Mouse (Mus musculus): Measurements from ENCODE around the gene Cdc14a.

Cdc14a gene

GRCm38 (mm10) chr3:116397341-116397740, 26.5 kb downstream of the Cdc14a start:
- TF ChIP-seq GATA4 (IDR thresholded peaks at IDR 0.05; ENCODE audit: insufficient replicate concordance, low read length) = no peak

DNA sequence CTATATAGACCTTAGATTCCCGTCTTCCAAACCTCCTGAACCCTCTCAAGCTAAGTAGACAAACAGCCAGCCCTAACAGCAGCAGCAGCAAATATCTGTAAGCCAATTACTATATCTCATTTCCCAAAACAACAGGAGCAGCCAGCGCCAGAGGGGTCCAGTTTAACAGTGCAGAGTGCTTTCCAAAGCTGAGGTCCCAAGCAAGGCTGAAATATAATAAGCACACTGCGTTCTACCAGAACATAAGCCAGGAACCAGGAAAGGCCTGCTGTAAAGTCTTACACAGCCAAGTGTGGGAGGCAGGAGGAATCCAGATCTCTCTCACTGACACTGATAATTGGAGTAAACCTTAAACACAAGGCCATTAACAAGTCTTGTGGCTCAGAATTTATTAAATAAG, 27.3 kb downstream of the Cdc14a start:
- no peak for TF ChIP-seq GATA4 (IDR thresholded peaks at IDR 0.05; ENCODE audit: insufficient replicate concordance, low read length)

- TF ChIP-seq GATA4 (IDR thresholded peaks at IDR 0.05; ENCODE audit: insufficient replicate concordance, low read length) = no peak
Measured at GRCm38 (mm10) chr3:116394885-116395390, 28.9 kb downstream of the Cdc14a start.

GRCm38 (mm10) chr3:116391399-116391798, 32.4 kb downstream of the Cdc14a start:
- no peak for TF ChIP-seq GATA4 (IDR thresholded peaks at IDR 0.05; ENCODE audit: insufficient replicate concordance, low read length)

GRCm38 (mm10) chr3:116389500-116390470, 34.0 kb downstream of the Cdc14a start:
- no peak for TF ChIP-seq GATA4 (IDR thresholded peaks at IDR 0.05; ENCODE audit: insufficient replicate concordance, low read length)

DNA sequence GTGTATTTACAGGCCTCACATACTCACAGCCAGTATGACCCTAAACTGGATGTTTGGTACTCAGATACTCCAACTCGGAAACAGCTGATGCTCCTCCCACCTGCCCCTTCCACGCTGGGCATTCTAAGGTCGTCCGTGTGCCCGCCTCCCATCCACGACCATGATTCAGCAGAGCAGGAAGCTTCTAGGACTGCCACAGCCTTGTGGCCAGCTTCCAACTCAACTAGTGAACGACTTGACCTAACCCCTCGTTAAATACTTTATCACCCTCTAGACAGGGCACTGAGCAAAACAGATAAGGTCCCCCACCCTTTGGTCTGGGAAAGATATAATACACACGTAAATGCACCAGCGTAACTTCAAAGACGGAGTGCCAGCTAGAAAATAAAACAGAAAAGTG, 35.0 kb downstream of the Cdc14a start:
- TF ChIP-seq GATA4 (IDR thresholded peaks at IDR 0.05; ENCODE audit: insufficient replicate concordance, low read length) = no peak

DNA sequence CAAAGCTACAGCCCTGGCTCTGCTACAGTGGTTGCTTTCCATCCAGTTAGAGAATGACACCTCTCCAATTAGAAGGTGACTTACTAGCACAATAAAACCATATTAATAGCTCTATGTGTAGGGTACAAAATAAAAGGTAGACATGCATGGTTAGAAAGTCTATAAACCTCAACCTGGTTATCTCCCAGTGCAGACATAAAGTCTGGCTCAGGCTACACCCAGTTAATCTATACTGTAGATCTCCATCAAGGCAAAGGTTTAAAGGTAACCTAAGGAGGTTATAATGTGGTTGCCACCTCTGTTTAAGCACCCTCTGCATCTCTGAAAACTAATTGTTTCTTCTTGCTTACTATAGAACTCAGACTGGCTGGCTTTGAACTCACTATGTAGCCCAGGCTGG, 36.9 kb downstream of the Cdc14a start:
- no peak for TF ChIP-seq GATA4 (IDR thresholded peaks at IDR 0.05; ENCODE audit: insufficient replicate concordance, low read length)

GRCm38 (mm10) chr3:116386342-116386741, 37.5 kb downstream of the Cdc14a start:
- 0 out of 2 replicates have a peak, but pooled peaks have one; percentile 14 for TF ChIP-seq GATA4 (IDR thresholded peaks at IDR 0.05; ENCODE audit: insufficient replicate concordance, low read length)

DNA sequence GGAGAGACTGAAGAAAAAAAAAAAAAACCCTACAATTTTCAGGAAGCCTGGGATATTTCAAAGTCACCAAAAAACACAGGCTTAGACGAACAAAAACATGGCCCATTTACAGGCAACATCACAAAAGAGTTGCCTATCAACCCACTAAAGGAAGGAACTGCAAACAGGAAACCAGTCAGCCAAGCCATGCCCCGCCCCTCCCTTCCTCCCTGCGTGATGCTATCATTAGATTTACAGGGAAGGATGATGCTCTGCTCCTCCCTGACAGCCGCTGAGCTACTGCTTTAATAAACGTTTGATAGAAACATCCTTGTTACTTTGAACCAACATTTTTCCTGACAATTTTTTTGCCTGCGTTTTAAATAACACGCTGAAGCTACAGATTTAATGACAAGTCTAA, 39.5 kb downstream of the Cdc14a start:
- peak; percentile 75; the same call in 1 of the 2 replicates for TF ChIP-seq GATA4 (IDR thresholded peaks at IDR 0.05; ENCODE audit: insufficient replicate concordance, low read length)

DNA sequence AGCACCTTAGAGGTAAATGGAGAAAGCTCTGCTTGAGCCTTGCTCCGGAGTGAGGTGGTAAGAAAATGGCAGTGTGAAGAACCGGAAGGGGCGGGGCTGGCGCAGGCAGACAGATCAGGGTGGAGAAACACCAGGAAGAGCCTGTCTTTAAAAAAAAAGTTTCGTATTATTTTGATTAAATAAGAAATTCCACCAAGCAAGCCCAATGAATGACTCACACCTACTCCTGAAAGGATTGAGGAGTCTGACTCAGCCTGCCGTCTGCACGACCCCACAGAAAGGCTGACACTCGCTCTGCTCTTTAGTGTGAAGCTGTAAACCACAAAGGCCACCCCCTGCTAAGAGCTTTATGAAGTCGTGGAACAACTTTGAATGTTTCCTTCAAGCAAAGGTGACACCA, 43.5 kb downstream of the Cdc14a start:
- TF ChIP-seq GATA4 (IDR thresholded peaks at IDR 0.05; ENCODE audit: insufficient replicate concordance, low read length) = no peak

DNA sequence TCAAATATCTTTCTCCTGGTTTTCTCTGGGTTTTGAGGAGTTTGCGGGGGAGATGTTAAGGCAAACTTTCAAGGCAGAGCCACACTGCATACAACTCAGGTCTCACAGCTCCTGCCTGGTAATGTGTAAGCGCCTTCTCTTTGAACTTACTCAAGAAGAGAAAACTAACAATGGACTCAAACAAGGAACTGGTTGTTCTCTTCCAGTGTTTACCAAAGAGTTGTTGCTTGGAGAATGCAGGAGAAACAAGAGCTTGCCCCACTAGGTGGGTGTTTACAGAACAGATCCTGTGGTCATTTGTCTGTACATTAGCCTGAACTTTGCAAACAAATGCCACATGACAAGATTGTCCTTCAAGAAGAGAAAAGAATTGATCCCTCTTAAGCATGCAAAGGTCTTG, 48.4 kb downstream of the Cdc14a start:
- TF ChIP-seq GATA4 (IDR thresholded peaks at IDR 0.05; ENCODE audit: insufficient replicate concordance, low read length) = no peak

GRCm38 (mm10) chr3:116374486-116374885, 49.3 kb downstream of the Cdc14a start:
- TF ChIP-seq GATA4 (IDR thresholded peaks at IDR 0.05; ENCODE audit: insufficient replicate concordance, low read length) = no peak

- no peak for TF ChIP-seq GATA4 (IDR thresholded peaks at IDR 0.05; ENCODE audit: insufficient replicate concordance, low read length)
Measured at GRCm38 (mm10) chr3:116373196-116373595, 50.6 kb downstream of the Cdc14a start.

DNA sequence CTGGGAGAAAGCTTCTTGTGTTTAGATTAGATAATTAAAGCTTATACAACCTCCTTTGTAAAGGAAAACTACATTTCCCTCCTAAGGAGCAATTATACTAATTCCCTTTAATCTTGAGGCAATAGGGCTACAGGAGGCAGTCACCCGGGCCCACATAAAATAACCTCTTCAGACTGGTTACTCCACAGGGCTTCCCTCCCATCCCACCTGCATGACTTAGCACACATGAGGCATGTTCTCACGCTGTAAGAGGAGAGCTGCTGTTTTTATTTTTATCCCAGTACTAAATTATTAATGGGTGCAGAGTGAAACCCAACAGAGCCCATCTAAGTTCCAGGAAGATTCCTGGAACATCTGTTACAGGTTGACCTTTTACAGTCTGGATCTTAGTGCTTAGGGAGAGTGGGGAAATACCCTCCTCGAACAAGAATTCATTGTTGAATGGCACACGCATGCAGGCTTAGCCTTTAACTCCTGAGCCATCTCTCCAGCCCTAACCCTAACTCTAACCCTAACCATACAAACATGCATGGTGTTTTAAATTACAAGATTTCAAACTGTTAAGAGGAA, 54.9 kb downstream of the Cdc14a start:
- TF ChIP-seq GATA4 (IDR thresholded peaks at IDR 0.05; ENCODE audit: insufficient replicate concordance, low read length) = no peak

DNA sequence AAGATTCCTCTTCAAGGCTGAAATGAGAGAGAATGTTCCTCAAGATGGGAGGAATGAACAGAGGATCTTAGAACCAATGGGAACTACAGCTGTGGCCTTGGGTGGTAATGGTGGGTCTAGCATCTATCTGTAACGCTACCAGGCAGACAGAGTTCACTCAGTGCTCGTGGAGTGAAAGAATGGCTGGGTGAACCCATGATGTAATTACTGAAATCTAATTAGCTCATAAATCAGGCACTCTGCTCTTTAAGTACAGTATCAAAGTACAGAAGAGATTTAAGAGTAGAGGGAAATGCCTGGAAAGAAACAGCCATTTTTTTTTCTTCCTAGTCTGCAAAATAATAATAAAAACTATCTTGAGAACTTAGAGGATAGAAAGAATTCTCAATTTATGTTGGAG, 57.7 kb downstream of the Cdc14a start:
- TF ChIP-seq GATA4 (IDR thresholded peaks at IDR 0.05; ENCODE audit: insufficient replicate concordance, low read length) = no peak

DNA sequence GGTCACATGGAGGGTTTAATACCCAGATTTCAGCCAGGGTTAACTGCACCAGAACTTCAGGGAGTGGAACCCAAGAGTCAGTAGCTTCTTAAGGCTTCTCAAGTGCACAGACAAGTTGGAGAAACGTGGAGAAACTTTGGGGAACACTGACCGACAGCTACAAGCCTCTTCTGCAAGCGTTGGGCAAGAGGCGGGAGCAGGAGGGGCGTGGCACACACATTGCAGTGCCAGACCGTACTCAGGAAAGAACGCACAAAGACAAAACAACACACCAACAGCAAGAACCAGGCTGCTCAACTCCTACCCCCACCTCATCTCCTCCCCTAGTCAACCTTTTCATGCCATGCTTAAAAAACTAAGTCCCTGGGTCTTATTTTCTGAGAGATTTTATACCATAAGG, 61.9 kb downstream of the Cdc14a start:
- TF ChIP-seq GATA4 (IDR thresholded peaks at IDR 0.05; ENCODE audit: insufficient replicate concordance, low read length) = no peak
